Mouse (Mus musculus) monocyte, adult 59 days (primary cell): ENCODE results near the gene Lrp11. TPM values are rescaled to one million over a fixed set of nuclear protein-coding genes. Genes with fewer than 3 reads are reported as not detected.

Source experiments
- total RNA-seq, 2 experiments: library from RNA; stranded (reverse); gene quantifications; one replicate each; pipeline ENCODE4 v1.2.4; 2023

Gene Lrp11
- total RNA-seq: under 1 TPM; 0.64 to 0.66 TPM

GRCm38 (mm10) chr10:7589592-7590233 lies at the start of gene Lrp11:
Lrp11 (plus strand) TSS chr10:7589800.

GRCm38 (mm10) chr10:7667342-7667802 lies 77.8 kb downstream of the Lrp11 start, which contains the start of gene Nup43:
Nup43 (plus strand) TSS chr10:7667503.

Other genes starting within 250 kb of the Lrp11 start
- 1 to 10 TPM; 2.7 to 4.9 TPM for gene Ulbp1, start 116.2 kb upstream of the Lrp11 start, total RNA-seq
- 1 to 10 TPM; 4.8 to 5.9 TPM for gene Nup43, start 77.7 kb downstream of the Lrp11 start, total RNA-seq
- 10 to 100 TPM; 37.6 to 44.6 TPM for gene Pcmt1, start 91.3 kb downstream of the Lrp11 start, total RNA-seq
- gene Lats1, start 91.4 kb downstream of the Lrp11 start, total RNA-seq: 10 to 100 TPM; 31.2 to 33.4 TPM
- gene Katna1, start 136.2 kb downstream of the Lrp11 start, total RNA-seq: 10 to 100 TPM; 36.9 to 40.9 TPM
- gene Ginm1, start 203.0 kb downstream of the Lrp11 start, total RNA-seq: 10 to 100 TPM; 33.8 to 36.1 TPM
- gene Ppil4, start 203.1 kb downstream of the Lrp11 start, total RNA-seq: 10 to 100 TPM; 42.6 to 45.5 TPM
- 10 to 100 TPM; 23.9 to 25.5 TPM for gene Zc3h12d, start 242.7 kb downstream of the Lrp11 start, total RNA-seq